Mouse (Mus musculus) lung, postnatal 4 days (tissue): ENCODE data around the gene Olfr97.

Source experiments
- DNase-seq, 2 experiments: peaks; one replicate each; pipeline ENCODE4 v3.0.0; 2021

Olfr97 gene

DNA sequence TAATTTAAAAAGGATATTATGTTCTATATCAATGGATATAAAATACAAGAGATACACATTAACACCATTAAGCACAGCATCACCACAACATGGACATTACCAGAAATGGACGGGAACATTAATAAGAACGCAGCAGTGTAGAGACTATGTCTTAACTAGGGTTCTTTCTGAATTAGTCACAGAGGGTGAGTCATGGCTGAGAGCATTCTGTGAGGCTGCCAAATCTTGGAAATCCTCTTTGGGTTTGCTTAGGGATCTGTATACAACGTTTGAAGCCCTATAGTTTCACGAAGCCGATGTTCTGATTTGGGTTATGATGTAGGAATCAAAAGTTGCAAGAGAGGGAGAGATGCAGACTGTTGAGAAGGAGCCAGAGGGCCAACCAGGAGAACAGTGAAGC is 42.3 kb downstream of the Olfr97 start:
- DNase-seq = no peak

GRCm38 (mm10) chr17:37193656-37194055 is 43.5 kb downstream of the Olfr97 start, which contains the start of gene Ubd:
Gene Ubd (plus strand): TSS chr17:37193892.
- DNase-seq = no peak

DNA sequence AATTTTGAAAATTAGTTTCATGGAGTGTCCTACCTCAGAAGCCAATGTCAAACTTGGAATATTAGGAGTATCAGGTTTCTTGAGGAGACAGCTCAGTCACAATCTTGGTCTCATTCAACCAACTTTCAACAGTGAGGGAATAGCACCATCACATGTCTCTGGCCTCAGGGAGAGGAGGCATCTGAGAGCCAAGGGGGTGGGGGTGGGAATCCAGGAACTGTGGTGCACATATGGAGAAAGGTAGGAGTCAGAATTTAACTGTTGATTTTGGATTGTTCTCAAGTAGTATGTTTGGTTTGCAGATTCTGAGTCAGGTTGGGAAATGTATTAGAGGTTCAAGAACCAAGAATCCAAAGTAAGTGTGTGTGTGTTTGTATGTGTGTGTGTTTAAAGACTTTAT is 44.1 kb downstream of the Olfr97 start:
- no peak for DNase-seq

DNA sequence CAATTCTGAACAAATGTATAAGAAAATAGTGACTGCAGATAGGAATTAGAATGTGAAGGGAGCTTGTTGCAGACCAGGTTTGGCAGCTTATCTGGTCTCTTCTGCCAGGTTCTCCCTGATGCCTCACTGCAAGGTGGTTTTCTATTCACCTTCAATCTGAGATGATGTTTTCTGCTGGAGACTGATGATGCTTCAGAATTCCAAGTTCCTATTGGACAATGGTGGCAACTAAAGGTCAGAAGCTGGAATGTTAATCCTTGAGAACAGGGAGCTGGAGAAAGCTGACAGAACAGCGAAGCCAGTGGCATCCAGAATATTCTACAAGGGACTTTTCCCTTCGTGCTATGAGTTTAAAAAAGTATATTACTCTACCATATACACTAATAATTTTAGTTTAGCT is 46.4 kb downstream of the Olfr97 start:
- peak in 1 of 2 experiments; percentile 38 for DNase-seq

DNA sequence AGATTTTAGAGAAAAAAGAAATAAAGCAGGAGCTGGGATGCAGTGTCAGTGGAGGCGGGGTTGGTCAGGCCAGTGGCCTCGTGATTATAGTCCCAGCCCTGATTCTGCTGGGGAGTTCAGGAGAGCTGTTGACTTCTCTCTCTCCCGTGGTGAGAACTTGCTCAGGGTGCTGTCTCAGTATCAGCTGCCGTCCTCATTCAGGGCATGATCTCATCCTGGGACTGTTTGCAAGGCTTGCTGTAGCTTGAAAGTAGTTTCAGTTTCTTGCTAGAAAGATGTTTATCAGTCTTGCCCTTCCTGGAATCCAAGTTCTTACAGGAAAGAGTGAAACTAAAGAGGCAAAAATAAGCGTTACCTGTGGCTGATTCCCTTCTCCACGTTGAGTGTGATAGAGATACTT is 51.7 kb downstream of the Olfr97 start:
- DNase-seq = no peak
